Mouse (Mus musculus) embryonic fibroblast, embryonic 13.5 days (primary cell): ENCODE measurements around the gene Cdk12.

Experiments
- CTCF ChIP-seq: IDR thresholded peaks from 2 replicates; pipeline ENCODE4 v1.5.1; 2011; ENCODE audit warnings: mild to moderate bottlenecking, control low read depth, low read length, moderate library complexity, borderline replicate concordance; ENCODE audit not compliant: insufficient read depth
- POLR2A ChIP-seq: IDR thresholded peaks from 2 replicates; pipeline ENCODE4 v1.6.1; 2011; ENCODE audit warnings: low read depth, mild to moderate bottlenecking, control low read depth, low read length, moderate library complexity

- TF ChIP-seq CTCF (no peak), POLR2A (no peak)
Observed at GRCm38 (mm10) chr11:98321677-98322003, 118.8 kb downstream of the Cdk12 start.
